Mouse (Mus musculus) adrenal gland, postnatal 36 days (tissue): ENCODE measurements around the gene Rnf181. TPM values are rescaled to one million over a fixed set of nuclear protein-coding genes. Genes with fewer than 3 reads are reported as not detected.
A peak's percentile ranks its signal among the peaks of the same experiment; 100 is the strongest.

Source experiments
- DNase-seq, 2 experiments: peaks; one replicate each; pipeline ENCODE4 v3.0.0; 2021; ENCODE audit warnings: mixed read lengths in 1 of 2
- long read RNA-seq, 2 experiments: library from polyadenylated mRNA; stranded (forward); transcript quantifications; one replicate each; pipeline ENCODE4 v2.0.0; 2021; ENCODE audit warnings: borderline sequencing depth in 2 of 2
- total RNA-seq, 2 experiments: library from RNA; stranded (reverse); gene quantifications; 2 replicates each; pipeline ENCODE4 v1.2.3; 2021

Rnf181 gene
- 100 to 1,000 TPM; 258 to 471 TPM for total RNA-seq
- long read RNA-seq, experiment 1, transcript Rnf181-214 (1 exons, 2,410 nt) = minor isoform, 39 of 499 reads
- long read RNA-seq, experiment 1, transcript Rnf181-201 (5 exons, 1,434 nt) = major isoform, 346 of 499 reads
- long read RNA-seq, experiment 1, partial matches to known transcripts = 46 of 499 reads
- long read RNA-seq, experiment 1, other reads (novel, unspliced or antisense) = 64 of 499 reads
- long read RNA-seq, experiment 2, transcript Rnf181-201 (5 exons, 1,434 nt) = major isoform, 86 of 130 reads
- long read RNA-seq, experiment 2, partial matches to known transcripts = 18 of 130 reads
- long read RNA-seq, experiment 2, other reads (novel, unspliced or antisense) = 22 of 130 reads

DNA sequence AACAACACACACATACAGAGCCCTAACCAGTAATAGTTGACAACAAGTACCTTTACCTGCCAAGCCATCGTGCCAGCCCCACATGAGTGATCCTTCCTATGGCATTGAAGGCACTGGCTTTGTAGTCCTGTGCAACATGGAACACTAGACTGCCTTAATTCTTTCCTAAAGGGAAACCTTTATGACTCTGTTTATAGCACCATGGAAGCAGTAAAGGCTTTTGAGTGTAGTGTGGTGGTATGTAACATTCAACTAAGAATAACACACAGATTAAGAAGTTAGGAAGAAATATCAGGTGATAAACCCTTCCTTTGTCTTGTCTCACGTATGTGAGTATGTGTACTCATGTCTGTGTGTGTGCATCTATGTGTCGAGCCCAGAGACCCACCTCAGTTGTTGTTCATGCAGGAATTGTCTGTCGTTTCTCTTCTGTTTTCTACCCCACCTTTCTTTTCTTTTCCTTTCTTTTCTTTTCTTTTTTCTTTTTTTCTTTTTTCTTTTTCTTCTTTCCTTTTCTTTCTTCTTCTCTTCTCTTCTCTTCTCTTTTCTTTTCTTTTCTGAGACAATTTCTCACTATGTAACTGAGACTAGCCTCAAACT lies at the start of gene Rnf181:
Rnf181 (minus strand) TSS at position 113 of the 600 bp plus-strand sequence.
- no peak for DNase-seq

DNA sequence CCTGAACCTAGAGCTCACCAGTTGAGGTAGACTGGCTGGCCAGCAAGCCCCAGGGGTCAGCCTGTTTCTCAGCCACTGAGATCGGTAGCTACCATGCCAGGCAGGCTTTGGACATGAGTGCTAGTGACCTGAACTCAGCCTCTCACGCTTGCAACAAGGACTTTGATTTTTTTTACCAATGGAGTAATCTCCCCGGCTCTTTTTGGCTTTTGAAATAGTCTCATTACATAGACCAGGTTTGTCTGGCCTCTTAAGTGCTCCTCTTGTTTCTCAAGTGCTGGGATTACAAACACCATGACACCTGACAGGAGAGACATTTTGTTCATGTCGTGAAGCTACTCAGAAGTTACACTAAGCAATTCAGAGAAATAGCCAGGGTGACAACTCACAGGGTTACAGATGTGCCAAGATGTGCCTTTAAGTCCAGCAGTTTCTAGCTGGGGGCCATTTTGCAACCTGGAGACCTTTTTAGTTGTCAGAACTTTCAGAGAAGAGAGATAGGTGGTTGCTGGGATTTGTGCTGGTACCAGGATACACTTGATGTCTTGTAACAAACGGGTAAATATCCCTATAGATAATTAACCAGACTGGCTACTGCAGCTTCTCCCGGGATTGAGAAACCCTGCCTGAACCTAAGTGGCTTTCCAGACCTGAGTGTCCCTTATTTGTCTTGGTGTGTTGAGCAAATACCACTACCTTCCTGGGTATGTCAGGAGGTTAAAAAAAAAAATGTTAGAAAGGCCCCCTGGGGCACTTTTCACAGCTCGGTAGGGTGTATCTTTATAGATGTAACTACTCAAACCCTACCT lies 49.4 kb upstream of the Rnf181 start:
- DNase-seq = no peak

DNA sequence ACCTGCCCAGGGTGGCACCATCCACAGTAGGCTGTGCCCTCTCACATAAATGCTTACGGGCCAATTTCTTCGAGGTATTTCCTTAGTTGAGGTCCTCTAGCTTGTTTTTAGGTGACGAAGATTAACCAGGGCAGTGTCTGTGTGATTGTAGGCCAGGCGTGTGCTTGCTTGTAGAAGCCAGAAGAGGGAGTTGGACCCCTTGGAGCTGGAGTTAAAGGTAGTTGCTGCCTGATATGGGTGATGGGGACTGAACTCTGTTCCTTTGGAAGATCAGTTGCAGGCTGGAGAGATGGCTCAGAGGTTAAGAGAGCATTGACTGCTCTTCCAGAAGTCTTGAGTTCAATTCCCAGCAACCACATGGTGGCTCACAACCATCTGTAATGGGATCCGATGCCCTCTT lies 48.4 kb upstream of the Rnf181 start:
- no peak for DNase-seq

DNA sequence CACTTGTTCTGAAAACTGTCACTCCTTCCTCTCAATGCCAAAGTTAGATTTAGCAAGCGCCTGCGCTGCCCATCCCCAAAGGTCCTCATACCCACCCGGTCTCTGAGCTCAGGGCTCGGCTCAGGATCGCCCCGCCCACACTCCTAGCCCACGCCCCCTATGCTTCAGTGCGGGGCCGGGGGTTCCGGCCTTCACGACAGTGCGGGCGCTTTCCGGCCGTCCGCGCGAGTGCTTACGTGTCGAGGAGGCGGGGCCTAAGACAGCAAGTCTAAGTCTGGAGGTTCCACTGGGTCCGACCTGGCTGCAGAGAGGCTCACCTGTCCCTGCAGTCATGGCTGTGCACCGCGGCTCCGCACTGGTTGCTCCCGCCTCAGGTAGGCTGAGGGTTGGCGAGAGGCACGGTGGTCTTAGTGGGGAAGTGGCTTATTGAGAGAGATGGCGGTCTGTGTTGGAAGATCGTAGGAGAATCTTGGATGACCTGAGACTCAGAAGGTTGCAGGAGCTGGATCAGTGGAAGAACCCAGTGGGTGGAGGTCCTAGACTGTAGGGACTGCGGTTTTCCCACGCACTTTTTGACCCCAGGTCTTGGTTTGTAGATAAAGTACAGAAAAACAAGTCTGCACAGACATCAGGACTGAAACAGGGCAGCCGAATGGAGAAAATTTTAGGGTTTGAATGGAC lies 47.5 kb upstream of the Rnf181 start, which contains the start of gene Ggcx:
Ggcx (plus strand) TSS at position 233 of the 681 bp plus-strand sequence.
- DNase-seq = peak; percentile 97

DNA sequence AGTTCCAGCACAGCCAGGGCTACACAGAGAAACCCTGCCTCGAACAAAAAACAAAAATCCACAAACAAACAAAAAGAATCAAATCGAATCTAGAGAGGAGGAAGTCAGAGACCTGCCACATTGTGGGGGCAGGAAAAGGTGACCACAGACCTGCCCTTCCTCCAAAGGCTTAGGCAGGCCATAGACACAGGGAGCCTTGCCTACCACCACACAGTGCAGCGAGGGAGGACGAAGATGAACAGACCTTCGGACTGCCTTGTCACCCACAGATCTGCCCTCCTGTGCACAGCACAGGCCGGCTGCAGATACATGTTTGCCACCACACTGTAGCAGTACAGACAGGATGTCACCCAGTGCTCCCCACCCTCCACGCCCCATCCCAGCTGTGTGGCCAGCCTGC lies 43.8 kb upstream of the Rnf181 start:
- no peak for DNase-seq

DNA sequence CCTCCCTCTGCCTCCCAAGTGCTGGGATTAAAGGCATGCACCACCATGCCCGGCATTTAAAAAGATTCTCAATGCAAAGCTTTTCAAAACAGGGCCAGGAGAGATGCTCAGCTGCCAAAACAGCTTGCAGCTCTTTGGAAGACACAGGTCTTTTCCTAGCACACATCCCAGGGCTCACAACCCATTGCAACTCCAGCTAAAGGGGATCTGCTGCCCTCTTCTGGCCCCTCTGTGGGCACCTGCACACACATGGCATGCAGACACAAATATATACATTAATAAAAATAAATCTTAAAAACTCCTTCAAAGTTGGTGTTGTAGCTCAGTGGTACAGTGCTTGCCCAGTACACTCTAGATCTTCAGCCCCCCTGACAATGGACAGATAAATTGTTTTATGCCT lies 43.2 kb upstream of the Rnf181 start:
- no peak for DNase-seq

DNA sequence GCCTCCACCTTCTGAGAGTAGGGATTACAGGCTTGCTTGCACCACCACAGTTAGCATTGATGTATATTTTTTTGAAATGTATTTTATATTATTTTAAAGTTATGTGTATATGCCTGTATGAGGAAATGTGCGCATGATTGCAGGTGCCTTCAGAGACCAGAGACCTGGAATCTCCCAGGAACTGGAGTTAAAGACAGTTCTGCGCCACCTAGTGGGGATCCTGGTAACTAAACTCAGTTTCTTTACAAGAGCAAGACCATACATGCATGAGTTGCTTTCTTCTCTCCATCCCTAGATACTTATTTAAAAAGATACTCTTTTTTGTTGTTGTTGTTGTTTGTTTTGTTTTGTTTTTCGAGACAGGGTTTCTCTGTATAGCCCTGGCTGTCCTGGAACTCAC lies 42.8 kb upstream of the Rnf181 start:
- peak; percentile 70 to 78 for DNase-seq

DNA sequence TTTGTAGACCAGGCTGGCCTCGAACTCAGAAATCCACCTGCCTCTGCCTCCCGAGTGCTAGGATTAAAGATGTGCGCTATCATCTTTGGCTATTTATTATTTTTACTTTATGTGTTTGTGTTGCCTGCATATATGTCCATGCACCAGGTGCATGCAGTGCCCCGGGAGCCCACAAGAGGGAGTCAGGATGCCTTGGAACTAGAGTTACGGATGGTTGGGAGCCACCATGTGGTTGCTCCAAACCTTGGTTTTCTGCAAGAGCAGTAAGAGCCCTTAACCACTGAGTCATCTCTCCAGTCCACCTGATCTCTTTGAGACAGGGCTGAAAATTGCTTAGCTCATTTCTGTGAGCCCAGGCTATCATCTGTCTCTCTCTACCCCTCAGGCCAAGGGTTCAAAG lies 40.4 kb upstream of the Rnf181 start:
- DNase-seq = peak; percentile 85 to 90

DNA sequence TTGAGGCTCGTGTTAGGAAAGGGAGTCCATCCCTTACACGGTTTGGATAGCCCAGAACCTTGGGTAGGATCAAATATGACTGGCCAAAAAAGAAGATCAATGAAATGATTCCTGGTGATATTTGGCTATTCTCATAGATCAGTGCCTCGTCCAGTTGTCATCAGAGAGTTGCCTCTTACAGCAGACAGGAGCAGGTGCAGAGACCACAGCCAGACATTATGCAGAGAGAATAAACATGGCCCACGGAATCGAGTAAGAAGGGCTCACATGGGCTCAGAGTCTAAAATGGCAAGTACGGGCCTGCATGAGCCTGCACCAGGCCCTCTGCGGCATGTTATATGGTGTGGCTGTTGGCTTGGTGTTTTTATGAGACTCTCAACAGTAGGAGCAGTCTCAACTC lies 38.6 kb upstream of the Rnf181 start:
- no peak for DNase-seq

DNA sequence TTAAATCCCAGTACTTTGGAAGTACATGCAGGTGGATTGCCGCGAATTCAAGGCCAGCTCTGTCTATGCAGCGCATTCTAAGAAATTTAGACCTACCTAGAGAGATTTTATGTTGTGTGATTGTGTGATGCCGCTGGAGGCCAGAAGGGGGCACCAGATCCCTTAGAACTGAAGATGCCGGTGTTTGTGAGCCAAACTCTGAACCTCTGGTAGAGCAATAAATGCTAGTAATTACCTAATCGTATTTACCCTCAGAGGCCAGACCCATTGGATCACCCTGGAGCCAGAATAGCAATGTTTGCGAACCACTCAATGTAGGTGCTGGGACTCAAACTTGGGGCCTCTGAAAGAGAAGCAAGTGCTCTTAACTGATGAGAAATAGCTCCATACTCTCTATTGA lies 35.1 kb upstream of the Rnf181 start:
- peak; percentile 80 to 82 for DNase-seq

DNA sequence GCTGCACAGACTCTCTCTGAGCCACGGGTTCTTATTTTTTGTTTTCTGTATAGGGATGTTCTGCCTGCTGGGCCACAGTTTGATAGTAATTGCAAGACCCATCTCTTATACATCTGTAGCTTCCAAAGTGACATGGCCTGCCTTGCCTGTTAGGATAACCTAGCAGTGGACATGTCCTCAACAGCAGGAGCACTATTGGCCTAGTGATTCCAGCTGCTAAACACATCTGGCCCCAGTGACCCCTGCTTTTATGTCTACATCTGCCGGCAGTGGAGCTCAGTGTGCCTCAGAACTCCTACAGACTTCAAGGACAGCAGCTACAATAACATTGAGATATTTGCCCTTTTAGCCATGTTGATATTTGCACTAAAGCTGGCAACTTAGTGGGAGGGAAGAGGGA lies 33.2 kb upstream of the Rnf181 start:
- no peak for DNase-seq

DNA sequence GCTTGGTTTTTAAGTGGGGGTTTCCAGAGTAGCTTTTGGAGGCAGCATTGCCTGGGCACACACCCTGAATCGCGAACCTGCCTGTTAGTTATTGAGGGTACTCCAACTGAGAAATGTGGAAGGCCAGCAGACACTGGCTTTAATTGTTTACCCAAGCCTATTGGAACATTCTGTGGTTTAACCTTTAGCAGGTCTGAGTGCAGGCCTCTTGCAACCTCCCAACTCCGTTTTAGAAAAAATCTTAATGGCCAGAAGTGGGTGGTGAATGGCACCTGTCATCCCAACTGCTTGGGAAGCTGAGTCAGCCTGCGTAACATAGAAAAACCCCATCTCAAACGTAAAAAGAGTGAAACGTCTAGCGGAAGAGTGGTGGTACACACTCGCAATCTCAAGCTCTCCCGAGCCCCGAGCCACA lies 30.1 kb upstream of the Rnf181 start:
- no peak for DNase-seq

DNA sequence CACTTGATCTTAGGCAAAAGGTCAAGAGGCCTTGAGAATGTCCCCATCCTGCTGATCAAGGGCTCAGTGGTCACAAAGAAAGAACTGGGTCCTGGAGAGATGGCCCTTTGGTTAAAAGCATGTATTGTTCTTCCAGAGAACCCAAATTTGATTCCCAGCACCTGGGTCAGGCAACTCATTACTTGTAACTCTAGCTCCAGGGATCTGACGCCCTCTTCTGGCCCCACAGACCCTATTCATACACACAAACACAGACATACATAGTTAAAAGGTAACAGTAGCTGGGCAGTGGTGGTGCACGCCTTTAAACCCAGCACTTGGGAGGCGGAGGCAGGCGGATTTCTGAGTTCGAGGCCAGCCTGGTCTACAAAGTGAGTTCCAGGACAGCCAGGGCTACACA lies 25.6 kb upstream of the Rnf181 start:
- DNase-seq = no peak

DNA sequence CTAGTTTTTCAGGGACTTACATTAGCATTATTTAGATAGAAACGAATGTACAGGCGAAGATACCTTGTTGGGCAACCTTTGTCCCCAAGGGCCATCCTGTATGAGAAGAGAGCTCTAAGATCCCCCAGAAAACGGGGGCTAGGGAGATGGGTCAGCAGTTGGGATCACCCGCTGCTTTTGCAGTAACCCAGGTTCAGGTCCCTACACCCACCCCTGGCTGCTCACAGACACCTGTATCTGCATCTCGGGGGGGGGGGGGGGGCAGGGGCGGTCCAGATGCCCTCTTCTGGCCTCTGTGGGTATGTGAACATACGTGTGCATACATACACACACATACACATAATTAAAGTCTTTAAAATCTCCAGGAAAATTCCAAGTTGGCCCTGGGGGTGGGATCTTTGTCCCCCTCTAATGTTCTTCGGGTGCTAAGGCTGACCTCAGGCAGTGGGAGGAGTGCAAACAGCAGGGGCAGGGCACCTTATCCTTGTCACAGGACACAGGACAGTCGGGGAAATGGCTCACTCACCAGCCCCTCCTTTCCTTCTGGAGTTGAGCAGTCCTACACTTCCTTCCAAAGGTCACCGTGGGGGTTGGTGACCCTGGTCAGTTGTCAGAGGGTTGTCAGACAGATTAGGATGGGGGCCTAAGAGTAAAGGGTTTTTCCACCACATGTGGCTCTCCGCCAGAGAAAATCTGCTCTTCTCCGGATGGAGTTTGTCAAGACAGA lies 24.2 kb upstream of the Rnf181 start:
- DNase-seq = peak; percentile 83 to 88

DNA sequence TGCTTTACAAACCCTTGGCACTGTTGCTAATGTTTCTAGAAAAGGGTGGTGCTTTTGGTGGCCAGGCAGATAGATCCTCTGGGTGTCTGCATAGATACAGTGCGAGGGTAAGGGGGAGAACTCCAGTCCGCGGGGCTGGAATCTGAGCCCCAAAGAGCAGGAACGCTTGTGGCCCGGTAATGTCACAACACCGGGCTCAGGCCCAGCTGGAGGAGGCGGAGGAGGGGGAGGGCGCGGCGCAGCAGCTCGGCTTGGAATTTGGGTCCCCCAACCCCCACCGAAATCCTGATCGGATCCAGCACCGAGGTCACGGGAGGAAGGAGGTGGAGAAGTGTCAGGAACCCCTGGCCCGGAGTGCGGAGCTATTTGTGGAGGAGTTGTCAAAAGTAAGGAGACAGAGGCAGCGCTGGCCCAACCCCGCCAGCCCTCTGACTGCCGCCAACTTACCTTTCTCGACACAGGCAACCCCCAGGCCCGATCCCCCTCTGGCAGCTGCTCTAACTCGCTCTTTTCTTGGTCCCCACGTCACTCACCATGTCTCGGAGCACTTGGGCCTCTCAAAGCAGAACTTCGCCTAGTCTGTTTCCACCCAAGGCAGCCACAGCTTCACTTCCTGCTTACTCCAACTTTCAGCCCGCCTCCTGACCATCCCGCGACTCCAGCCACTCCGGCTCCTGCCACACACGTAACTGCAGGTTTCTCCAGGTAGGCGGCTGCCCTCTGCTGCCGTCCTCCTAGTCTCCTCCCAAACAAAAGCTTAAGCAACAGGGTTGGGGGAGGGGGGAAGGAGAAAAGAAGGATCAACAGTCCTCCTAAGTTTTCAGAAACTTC lies 23.4 kb upstream of the Rnf181 start, which contains the start of gene Vamp8:
Vamp8 (minus strand) TSS at position 763 of the 831 bp plus-strand sequence.
- peak; percentile 88 to 93 for DNase-seq

DNA sequence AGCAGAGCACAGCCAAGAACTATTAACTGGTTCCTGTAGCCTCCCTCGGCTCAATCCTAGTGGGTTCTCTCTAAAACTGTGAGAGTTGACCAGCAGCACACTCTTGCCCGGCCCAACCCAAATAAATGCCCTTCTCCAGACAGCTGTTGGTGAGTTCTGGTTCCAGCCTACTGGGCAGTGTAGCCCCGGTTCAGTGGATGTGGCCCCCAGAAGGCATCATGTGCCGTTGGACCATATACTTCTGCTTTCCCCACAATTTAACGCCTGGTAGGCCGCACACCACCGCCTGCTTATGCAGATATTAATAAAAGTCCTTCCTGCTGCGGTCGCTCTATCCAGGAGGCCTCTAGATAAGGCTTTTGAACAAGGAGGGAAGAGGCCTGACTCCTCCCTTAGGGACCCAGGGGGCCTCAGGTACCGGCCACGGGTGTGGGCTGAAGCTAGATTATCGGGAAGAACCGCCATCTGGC lies 22.8 kb upstream of the Rnf181 start:
- DNase-seq = peak in 1 of 2 experiments; percentile 27

DNA sequence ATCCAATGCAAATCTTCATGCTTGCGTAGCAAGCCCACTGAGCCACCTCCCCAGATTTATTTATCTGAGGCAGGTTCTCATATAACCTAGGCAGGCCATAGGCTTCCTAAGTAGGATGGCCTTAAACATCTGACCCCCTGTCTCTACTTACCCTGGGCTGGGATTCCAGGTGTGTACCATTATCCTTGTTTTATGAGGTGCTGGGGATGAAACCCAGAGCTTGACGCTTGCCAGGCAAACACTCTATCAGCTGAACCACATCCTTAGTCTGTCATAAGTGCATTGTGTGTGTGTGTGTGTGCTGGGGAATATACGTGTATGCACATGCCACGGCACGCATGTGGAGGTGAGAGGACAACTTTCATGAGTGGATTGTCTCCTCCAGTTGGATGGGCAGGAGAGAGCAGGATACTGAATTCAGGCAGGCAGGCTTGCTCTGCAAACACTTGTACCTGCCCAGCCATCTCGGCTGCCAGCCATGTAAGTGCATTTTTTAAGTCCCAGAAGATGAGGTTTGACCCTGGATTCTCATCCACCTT lies 22.1 kb upstream of the Rnf181 start:
- DNase-seq = no peak

DNA sequence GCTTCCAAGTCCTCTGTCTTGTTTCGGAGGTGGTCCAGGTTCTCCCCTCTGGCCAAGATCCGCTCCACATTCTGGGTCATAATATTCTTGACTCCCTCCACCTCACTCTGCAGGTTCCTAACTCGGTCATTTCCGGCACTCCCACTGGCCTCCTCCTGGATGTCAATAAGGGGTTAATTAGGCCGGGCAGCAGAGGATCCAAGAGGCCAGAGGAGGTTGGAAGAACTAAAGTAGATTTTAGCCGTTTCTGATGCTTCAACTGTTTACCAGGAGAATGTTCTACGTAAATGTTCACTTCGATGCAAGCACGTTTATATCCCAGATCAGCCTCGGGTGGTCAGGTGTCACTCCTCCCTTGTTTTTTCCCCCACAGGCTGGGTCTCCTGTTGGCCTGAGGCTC lies 21.5 kb upstream of the Rnf181 start:
- no peak for DNase-seq

DNA sequence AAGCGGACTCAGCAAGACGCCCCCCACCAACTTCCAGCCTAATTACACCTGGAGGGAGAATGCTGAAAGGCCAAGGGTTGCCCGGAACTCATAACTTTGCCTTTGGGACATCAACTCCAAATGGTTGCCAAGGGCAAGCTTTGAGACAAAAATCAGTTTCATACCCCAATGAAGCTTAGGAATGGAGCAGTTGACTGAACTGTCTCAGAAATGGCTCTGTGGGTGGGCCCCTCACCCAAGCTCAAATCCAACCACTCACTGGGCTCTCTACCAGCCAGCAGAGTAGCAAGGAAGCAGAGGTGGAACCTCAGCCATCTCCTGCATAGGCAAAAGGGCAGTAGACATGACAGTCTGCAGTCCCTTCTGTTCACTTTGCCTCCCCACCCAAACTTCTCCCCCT lies 21.1 kb upstream of the Rnf181 start:
- DNase-seq = no peak

DNA sequence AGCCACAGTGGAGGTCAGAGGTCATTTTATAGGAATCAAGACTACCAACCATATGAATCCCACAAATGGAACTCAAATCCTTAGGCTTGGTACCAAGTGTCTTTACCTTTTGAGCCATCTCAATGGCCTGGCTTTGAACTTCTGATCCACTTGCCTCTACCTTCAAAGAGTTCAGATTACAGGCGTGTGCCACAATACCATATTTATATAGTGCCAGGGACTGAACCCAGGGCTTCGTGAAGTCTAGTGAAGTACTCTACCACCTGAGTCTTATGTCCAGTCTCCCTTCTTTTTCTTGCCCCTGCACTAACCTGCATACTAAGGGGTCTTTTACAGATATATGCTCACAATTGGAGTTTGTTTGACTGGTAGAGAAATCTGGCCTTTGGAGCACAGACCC lies 19.8 kb upstream of the Rnf181 start:
- DNase-seq = no peak
